Mouse (Mus musculus) liver, embryonic 11.5 days (tissue): ENCODE data around the gene Clrn2. TPM values are rescaled to one million over a fixed set of nuclear protein-coding genes. Genes with fewer than 3 reads are reported as not detected.

Experiments used
- ATAC-seq: fragments of 200-750 bp; cut with Nextera tagmentation; replicated peaks from 2 replicates; pipeline ENCODE4 v1.8.0; 2017; ENCODE audit warnings: moderate number of reproducible peaks, mild to moderate bottlenecking, moderate TSS enrichment, moderate library complexity; ENCODE audit not compliant: low FRiP score
- DNase-seq: peaks from one replicate; pipeline ENCODE4 v3.0.0-alpha.2; 2017; ENCODE audit warnings: low spot score
- H3K27ac ChIP-seq: fragments of 300-500 bp; sonication (generic); 2 replicates; pipeline ENCODE4 v1.5.1; 2014; ENCODE audit warnings: mild to moderate bottlenecking, low read depth, low read length, control low read depth
- H3K27me3 ChIP-seq: fragments of 300-500 bp; sonication (generic); replicated peaks from 2 replicates; pipeline ENCODE4 v1.6.1; 2014; ENCODE audit warnings: low read length, mixed read lengths; ENCODE audit not compliant: control insufficient read depth, insufficient read depth
- H3K36me3 ChIP-seq: fragments of 300-500 bp; sonication (generic); 2 replicates; pipeline ENCODE4 v1.6.1; 2014; ENCODE audit warnings: mild to moderate bottlenecking, low read length, moderate library complexity, mixed read lengths; ENCODE audit not compliant: control insufficient read depth, insufficient read depth
- H3K4me1 ChIP-seq: fragments of 300-500 bp; sonication (generic); replicated peaks from 2 replicates; pipeline ENCODE4 v1.6.1; 2014; ENCODE audit warnings: low read length, mixed read lengths; ENCODE audit not compliant: control insufficient read depth, insufficient read depth
- H3K4me2 ChIP-seq: fragments of 300-500 bp; sonication (generic); 2 replicates; pipeline ENCODE4 v1.6.1; 2014; ENCODE audit warnings: mild to moderate bottlenecking, control low read depth, moderate library complexity
- H3K4me3 ChIP-seq: fragments of 300-500 bp; sonication (generic); 2 replicates; pipeline ENCODE4 v1.5.1; 2014; ENCODE audit warnings: low read depth, low read length, control low read depth
- H3K9ac ChIP-seq: fragments of 300-500 bp; sonication (generic); 2 replicates; pipeline ENCODE4 v1.6.1; 2014; ENCODE audit warnings: low read depth, low read length, control low read depth
- H3K9me3 ChIP-seq: fragments of 300-500 bp; sonication (generic); 2 replicates; pipeline ENCODE4 v1.6.1; 2016; ENCODE audit warnings: low read length, inconsistent platforms, mixed read lengths; ENCODE audit not compliant: control insufficient read depth
- WGBS: fragments of 180-500 bp; shearing (Covaris S2); extraction: QIAGEN DNeasy Blood & Tissue Kit; methylation state at CpG from one replicate; pipeline ENCODE4 v1.1.7; 2014; 5-methylcytosine and 5-hydroxymethylcytosine counted together
- polyA plus RNA-seq: library from polyadenylated mRNA; unstranded; fragments of >200 nt; fragmentation: Nextera tagmentation; extraction: Ambion mirVana; gene quantifications from 2 replicates; pipeline ENCODE4 v1.2.1, GENCODE M21; 2014

Gene Clrn2
- polyA plus RNA-seq, 1 experiment from 2014 or later, result not detected

DNA sequence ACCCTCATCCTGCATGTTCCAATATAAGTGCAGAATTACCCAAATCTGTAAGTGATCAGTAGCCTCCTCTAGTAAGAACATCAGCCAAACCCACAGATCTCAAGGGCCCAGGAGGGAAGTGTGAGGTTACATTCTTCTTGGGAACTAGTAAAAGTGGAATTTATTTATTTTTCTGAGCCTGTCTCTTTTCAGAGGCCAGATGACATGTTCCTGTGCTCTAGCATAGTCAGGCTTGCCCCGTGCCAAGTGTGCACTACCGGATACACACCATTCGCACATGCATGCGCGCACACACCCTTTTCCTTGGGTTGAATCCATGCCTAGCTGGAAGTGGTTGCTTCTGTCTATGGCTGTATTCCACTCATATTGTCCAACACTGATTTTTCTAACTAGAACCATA, 22.2 kb downstream of the Clrn2 start:
- Histone ChIP-seq H3K27me3 (no peaks in the 10 kb centered on the region), H3K4me1 (no peaks in the 10 kb centered on the region), H3K9ac (no peak overlapping the region), H3K27ac (no peak overlapping the region), H3K36me3 (no peaks in the 10 kb centered on the region), H3K9me3 (no peaks in the 10 kb centered on the region), H3K4me2 (no peak overlapping the region), H3K4me3 (no peak overlapping the region)
- ATAC-seq, result no peak
- no peak for DNase-seq
- WGBS, result 83% methylated on average over 5 of the region's 5 CpGs

DNA sequence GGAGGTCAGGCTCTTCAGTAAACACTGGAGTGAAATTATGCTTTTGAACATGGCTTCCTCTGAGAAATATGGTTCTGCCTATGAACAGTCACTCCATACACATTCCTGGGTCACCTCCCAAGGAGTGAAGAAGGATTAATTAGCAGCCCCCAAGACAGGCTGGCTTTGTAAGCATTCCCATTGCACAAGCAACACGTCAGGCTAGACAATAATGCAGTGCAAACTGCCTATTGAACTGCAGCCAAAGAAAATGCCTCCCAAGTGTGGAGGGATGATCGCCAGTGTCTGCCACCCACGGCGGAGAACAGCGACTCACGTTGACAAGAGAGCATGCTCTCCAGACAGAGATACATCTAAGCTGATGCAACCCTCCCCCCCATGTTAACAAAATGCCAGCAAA, 22.7 kb downstream of the Clrn2 start:
- Histone ChIP-seq H3K27ac (no peak overlapping the region), H3K9me3 (no peaks in the 10 kb centered on the region), H3K9ac (no peak overlapping the region), H3K36me3 (no peaks in the 10 kb centered on the region), H3K4me3 (no peak overlapping the region), H3K4me2 (no peak overlapping the region), H3K27me3 (no peaks in the 10 kb centered on the region), H3K4me1 (no peaks in the 10 kb centered on the region)
- DNase-seq, result no peak
- 76% methylated on average over 6 of the region's 6 CpGs for WGBS
- no peak for ATAC-seq

DNA sequence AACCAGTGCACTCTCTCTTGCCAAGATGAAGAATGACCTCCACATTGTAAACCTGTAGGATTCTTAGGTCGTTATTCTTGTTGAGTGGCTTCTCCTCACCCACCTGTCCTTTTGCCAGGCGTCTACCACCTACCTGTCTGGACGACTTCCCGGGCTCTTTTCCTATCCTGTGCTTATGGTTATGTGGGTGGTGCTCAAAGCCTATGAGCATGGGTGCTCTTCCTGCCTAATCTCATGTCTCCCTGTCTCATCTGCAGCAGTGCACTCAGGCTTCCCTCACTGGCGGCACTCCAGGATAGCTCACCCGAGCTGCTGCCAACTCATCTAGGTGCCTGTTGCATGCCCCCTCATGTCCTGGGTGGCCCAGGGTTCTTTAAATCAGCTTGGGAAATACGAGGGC, 24.1 kb downstream of the Clrn2 start:
- no peak overlapping the region for H3K27ac ChIP-seq
- ATAC-seq, result no peak
- H3K9ac ChIP-seq, result no peak overlapping the region
- no peak for DNase-seq
- H3K4me2 ChIP-seq, result no peak overlapping the region
- no peaks in the 10 kb centered on the region for H3K9me3 ChIP-seq
- WGBS, result 71% methylated on average over 7 of the region's 7 CpGs
- no peaks in the 10 kb centered on the region for H3K36me3 ChIP-seq
- H3K27me3 ChIP-seq, result no peaks in the 10 kb centered on the region
- H3K4me1 ChIP-seq, result no peaks in the 10 kb centered on the region
- H3K4me3 ChIP-seq, result no peak overlapping the region

DNA sequence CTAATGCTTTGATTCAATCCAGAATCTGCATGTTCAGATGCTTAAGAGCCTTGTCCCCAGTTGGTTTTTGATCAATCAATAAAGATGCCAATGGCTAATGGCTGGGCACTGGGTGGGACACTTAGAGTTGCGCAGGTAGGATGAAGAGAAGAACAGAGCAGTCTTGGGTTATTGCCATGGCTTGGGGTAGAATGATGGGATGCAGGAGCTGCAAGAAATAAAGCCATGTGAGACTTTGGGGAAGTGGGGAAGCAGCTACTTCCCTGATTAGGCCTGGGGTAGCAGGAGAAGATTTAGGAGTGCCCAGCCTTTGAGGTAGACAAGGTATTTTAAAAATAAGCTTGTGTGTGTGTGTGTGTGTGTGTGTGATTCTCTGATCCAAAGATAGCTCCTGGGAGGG, 26.5 kb downstream of the Clrn2 start:
- ATAC-seq, result no peak
- Histone ChIP-seq H3K9me3 (no peaks in the 10 kb centered on the region), H3K27ac (no peak overlapping the region), H3K4me1 (no peaks in the 10 kb centered on the region), H3K4me3 (no peak overlapping the region), H3K9ac (no peak overlapping the region), H3K4me2 (no peak overlapping the region), H3K27me3 (no peaks in the 10 kb centered on the region), H3K36me3 (no peaks in the 10 kb centered on the region)
- DNase-seq, result no peak
- 74% methylated on average over 1 of the region's 1 CpGs for WGBS

DNA sequence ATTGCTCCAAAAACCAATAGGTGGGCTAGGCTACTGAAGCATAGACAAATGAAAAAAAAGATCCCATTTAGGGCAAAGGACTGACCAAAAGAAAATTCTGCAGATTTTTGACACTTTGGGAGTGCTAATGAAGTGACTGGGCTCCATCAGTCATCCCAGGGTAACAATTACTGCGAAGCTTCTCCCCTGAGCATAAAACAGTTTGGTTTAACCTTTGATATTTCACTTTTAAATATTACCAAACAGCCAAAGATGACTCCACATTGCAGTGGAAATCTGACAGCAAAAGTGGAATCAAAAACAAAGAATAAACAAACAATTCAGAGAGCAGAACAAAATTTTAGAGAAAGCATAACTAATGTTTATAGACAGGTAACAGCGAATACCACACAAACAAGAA, 27.6 kb downstream of the Clrn2 start:
- Histone ChIP-seq H3K9ac (no peak overlapping the region), H3K36me3 (no peaks in the 10 kb centered on the region), H3K4me1 (no peaks in the 10 kb centered on the region), H3K27me3 (no peaks in the 10 kb centered on the region), H3K4me3 (no peak overlapping the region), H3K27ac (no peak overlapping the region), H3K9me3 (no peaks in the 10 kb centered on the region), H3K4me2 (no peak overlapping the region)
- DNase-seq (no peak), ATAC-seq (no peak)
- 80% methylated on average over 2 of the region's 2 CpGs for WGBS

DNA sequence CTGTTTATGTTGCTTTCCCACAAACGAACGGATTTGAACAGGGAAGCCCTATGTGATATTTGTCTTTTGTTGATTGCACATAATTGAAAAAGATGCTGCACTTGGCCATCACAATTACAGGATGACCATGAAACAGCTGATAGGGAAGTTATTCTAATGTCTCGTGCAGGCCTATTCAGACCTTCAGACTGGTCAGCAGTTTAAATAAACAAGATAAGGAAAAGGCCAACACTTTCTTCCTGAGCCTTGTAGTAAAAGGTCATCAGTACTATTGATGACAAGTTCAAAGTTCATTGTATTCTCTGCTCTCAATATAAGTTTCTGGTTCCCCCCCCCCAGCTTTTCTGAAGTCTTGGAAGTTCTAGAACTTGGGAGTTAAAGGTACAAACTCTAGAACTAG, 29.1 kb downstream of the Clrn2 start:
- H3K4me3 ChIP-seq, result no peak overlapping the region
- H3K27ac ChIP-seq, result no peak overlapping the region
- H3K9ac ChIP-seq, result no peak overlapping the region
- 61% methylated on average over 3 of the region's 3 CpGs for WGBS
- DNase-seq, result no peak
- H3K4me2 ChIP-seq, result no peak overlapping the region
- no peaks in the 10 kb centered on the region for H3K4me1 ChIP-seq
- ATAC-seq, result no peak
- H3K27me3 ChIP-seq, result no peaks in the 10 kb centered on the region
- H3K9me3 ChIP-seq, result no peaks in the 10 kb centered on the region
- no peaks in the 10 kb centered on the region for H3K36me3 ChIP-seq

DNA sequence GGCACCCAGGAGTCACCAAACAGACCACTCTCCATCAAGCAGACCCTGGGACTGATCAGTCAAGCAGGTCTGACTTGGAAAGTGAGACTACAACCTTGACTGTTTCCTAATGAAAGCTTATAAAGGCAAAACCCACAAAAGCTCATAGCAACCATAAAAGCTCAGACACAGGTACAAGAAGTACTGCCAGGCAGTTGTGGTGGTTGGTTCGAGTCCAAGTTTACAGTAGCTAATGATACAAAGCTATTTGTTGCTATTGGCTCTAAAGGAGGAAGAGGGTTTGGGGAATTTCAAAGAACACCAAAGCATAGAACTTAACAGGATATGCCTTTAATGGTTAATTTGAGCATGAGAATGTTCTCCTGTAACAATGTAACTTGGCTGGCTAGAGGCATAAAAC, 30.1 kb downstream of the Clrn2 start:
- Histone ChIP-seq H3K27me3 (no peaks in the 10 kb centered on the region), H3K36me3 (no peaks in the 10 kb centered on the region), H3K27ac (no peak overlapping the region), H3K9me3 (no peaks in the 10 kb centered on the region), H3K4me2 (no peak overlapping the region), H3K4me3 (no peak overlapping the region), H3K4me1 (no peaks in the 10 kb centered on the region), H3K9ac (no peak overlapping the region)
- WGBS, result 86% methylated on average over 1 of the region's 1 CpGs
- DNase-seq (no peak), ATAC-seq (no peak)

DNA sequence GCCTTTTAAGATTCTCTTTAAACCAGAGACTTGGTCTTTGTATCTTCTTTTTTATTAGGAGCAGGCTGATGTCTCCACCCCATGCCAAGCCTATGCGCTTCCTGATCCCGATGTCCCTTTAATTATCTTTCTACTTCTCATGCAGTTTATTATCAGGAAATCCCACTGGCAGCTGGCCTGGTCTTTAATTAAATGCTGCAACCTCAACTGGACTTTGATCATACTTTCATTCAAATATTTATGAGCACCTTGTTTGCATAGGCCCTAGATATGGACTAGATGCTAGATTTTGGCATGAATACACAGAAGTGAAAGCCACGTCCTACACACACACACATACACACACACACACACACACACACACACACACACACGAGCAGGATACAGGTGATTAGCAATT, 38.2 kb downstream of the Clrn2 start:
- WGBS, result 66% methylated on average over 4 of the region's 4 CpGs
- no peak overlapping the region for H3K9ac ChIP-seq
- H3K4me2 ChIP-seq, result no peak overlapping the region
- DNase-seq (no peak), ATAC-seq (no peak)
- peaks cover 9% of the 10 kb centered on the region for H3K4me1 ChIP-seq
- H3K27me3 ChIP-seq, result no peaks in the 10 kb centered on the region
- H3K27ac ChIP-seq, result no peak overlapping the region
- peaks cover 5% of the 10 kb centered on the region for H3K36me3 ChIP-seq
- no peaks in the 10 kb centered on the region for H3K9me3 ChIP-seq
- no peak overlapping the region for H3K4me3 ChIP-seq

DNA sequence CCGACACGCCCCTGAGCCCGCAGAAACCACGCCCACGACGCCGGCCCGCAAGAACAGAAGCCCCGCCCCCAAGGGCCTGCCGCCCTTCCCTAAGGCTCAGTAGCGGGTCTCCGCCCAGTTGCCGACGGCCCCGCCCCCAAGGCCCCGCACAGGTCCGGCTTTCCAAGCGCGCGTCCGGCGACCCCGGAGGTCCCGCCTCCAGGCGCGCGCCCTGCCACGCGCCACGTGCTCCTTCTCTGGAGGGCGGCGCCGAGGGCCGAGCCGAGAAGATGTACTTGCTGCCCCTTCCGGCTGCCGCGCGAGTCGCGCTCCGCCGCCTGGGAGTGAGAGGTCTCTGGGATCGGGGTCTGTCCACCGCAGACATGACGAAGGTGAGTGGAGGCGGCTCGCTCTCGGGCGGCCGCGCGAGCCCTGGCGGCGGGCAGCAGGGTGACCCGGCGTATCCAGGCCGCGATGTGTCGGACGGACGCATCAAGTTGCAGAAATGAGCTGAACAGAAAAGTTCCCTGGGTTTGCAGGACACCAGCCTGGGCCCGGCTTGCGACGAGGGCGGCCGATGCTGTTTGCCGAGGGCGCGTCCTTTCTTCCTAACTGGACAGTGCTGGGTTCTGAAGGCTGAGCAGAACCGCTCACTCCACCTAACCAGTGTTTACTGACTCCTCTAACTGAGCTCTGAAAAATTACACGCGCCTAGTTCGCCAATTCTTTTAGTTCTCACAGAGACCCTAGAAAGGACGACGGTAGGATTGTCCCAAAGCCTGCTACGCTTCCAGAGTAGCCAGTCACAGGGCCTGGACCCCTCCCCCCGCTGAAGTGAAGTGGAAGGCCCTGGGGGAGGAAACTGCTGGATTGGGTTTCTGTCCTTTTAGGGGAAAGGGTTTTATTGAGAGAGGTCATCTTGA, 39.9 kb downstream of the Clrn2 start, which contains the start of gene Lap3:
TSS of gene Lap3 (plus strand) at position 184 of the 902 bp plus-strand sequence.
- Histone ChIP-seq H3K9ac (peak within 1 kb of the TSS; percentile 83), H3K4me1 (peaks cover 9% of the 10 kb centered on the region), H3K9me3 (no peaks in the 10 kb centered on the region), H3K27ac (peak within 1 kb of the TSS; percentile 64), H3K4me3 (peak within 1 kb of the TSS; percentile 64), H3K27me3 (no peaks in the 10 kb centered on the region), H3K36me3 (peaks cover 11% of the 10 kb centered on the region), H3K4me2 (peak within 1 kb of the TSS; percentile 91)
- peak; percentile 99 for DNase-seq
- under 1% methylated on average over 78 of the region's 78 CpGs for whole genome bisulfite sequencing
- ATAC-seq, result peak; percentile 93
